ENCODE assay signal across 9 mouse cellular contexts in genomic region chr6:122522595-122522994, GRCm38 (mm10). TPM values are rescaled to one million over a fixed set of nuclear protein-coding genes. Genes with fewer than 3 reads are reported as not detected.
DNase-seq lines count a peak whose midpoint lies in the region; ATAC-seq and TF ChIP-seq lines count a peak whose summit lies in the region.
"Had no signal": no experiment of that assay in that cellular context is flagged by ENCODE, and none has a peak within 500 bp of the region (broad histone marks: within the 10 kb centered on the region; RNA-seq: fewer than 3 reads in every experiment).

No protein-coding gene starts in this region.

- no peaks in the 10 kb centered on the region for H3K9me3 ChIP-seq in forebrain, embryonic 15.5 days
- H3K9me3 ChIP-seq: limb, embryonic 15.5 days had no signal

- ATAC-seq in forebrain, embryonic 15.5 days (replicated peaks): peak; percentile 66; the same call in 1 of the 2 replicates

- WGBS in kidney, adult 2 months: 63% methylated on average over 9 of the region's 9 CpGs
- 70% methylated on average over 9 of the region's 9 CpGs for WGBS in forebrain, embryonic 15.5 days

- no peak overlapping the region for H3K9ac ChIP-seq in forebrain, embryonic 15.5 days (replicated peaks)
- H3K9ac ChIP-seq: limb, embryonic 15.5 days had no signal

- H3K36me3 ChIP-seq in kidney, adult 2 months (ENCODE audit: control insufficient read depth, insufficient read depth, low read length): no peaks in the 10 kb centered on the region
- H3K36me3 ChIP-seq in forebrain, embryonic 15.5 days: no peaks in the 10 kb centered on the region
- H3K36me3 ChIP-seq: limb, embryonic 15.5 days had no signal

- DNase-seq in kidney, adult 2 months: peak; percentile 49
- DNase-seq in kidney, adult 18-20 months: no peak
- peak; percentile 49 for DNase-seq in MN1 (ENCODE audit: low spot score)
- DNase-seq in lung, postnatal 10 days: peak; percentile 48
- DNase-seq in B cell, adult 2 months: no peak
- DNase-seq in adrenal gland, adult (ENCODE audit: inconsistent age in 2 of 2, low spot score in 1 of 2): no peak
- no peak for DNase-seq in thymus, postnatal 36 days

- no peaks in the 10 kb centered on the region for H3K4me1 ChIP-seq in kidney, adult 2 months (ENCODE audit: control insufficient read depth, insufficient read depth, low read length)
- H3K4me1 ChIP-seq in forebrain, embryonic 15.5 days: no peaks in the 10 kb centered on the region
- H3K4me1 ChIP-seq: limb, embryonic 15.5 days had no signal

- no peak for TF ChIP-seq POLR2A in kidney, adult 2 months (IDR thresholded peaks at IDR 0.05; ENCODE audit: low read depth, low read length)

- H3K27me3 ChIP-seq in kidney, adult 2 months (replicated peaks; ENCODE audit: control insufficient read depth, insufficient read depth, low read length): no peaks in the 10 kb centered on the region
- no peaks in the 10 kb centered on the region for H3K27me3 ChIP-seq in forebrain, embryonic 15.5 days
- H3K27me3 ChIP-seq: limb, embryonic 15.5 days had no signal

- TF ChIP-seq CTCF in kidney, adult 2 months (conservative IDR thresholded peaks at IDR 0.05; ENCODE audit: insufficient read depth, insufficient read length, low read depth, low read length): no peak

- no peak overlapping the region for H3K4me3 ChIP-seq in kidney, adult 2 months (ENCODE audit: insufficient read depth, low read depth, low read length)
- no peak overlapping the region for H3K4me3 ChIP-seq in forebrain, embryonic 15.5 days
- H3K4me3 ChIP-seq: limb, embryonic 15.5 days had no signal

- H3K27ac ChIP-seq in kidney, adult 2 months (ENCODE audit: insufficient read depth, low read depth, low read length): no peak overlapping the region
- no peak overlapping the region for H3K27ac ChIP-seq in forebrain, embryonic 15.5 days (replicated peaks)
- H3K27ac ChIP-seq: limb, embryonic 15.5 days had no signal

- 0 out of 2 replicates have a peak overlapping the region, but pooled peaks have one; percentile 8 for H3K4me2 ChIP-seq in forebrain, embryonic 15.5 days (replicated peaks)
- H3K4me2 ChIP-seq: limb, embryonic 15.5 days had no signal

RNA-seq across cellular contexts. Expression of gene Mfap5, which starts 16.9 kb away (rescaled TPM):
- polyA plus RNA-seq in kidney, adult 2 months (2012; rRNA removed): 16.8 and 20.5 TPM in 2 replicates
- 0.72 and 1.8 TPM in 2 replicates for polyA plus RNA-seq in forebrain, embryonic 15.5 days (2015; fragmentation: Nextera tagmentation; extraction: Ambion mirVana)

RNA-seq across cellular contexts. Expression of gene Rimklb, which starts 24.0 kb away (rescaled TPM):
- polyA plus RNA-seq in kidney, adult 2 months (2012; rRNA removed): 0.15 and 0.27 TPM in 2 replicates
- polyA plus RNA-seq in forebrain, embryonic 15.5 days (2015; fragmentation: Nextera tagmentation; extraction: Ambion mirVana): 98.3 and 106 TPM in 2 replicates

RNA-seq across cellular contexts. Expression of gene Aicda, which starts 31.0 kb away (rescaled TPM):
- not detected in 2 replicates for polyA plus RNA-seq in kidney, adult 2 months (2012; rRNA removed)
- polyA plus RNA-seq in forebrain, embryonic 15.5 days (2015; fragmentation: Nextera tagmentation; extraction: Ambion mirVana): 0.37 and 0.45 TPM in 2 replicates

Comparison
In these comparisons a context has a peak if more than half of its experiments do, and no peak if none do; other contexts are left out.
1. DNase-seq: peak in kidney, adult 2 months (single experiment), MN1 (single experiment) and lung, postnatal 10 days (single experiment); none in kidney, adult 18-20 months (single experiment), B cell, adult 2 months (0 of 2), adrenal gland, adult (0 of 2) and thymus, postnatal 36 days (0 of 2).
2. RNA of gene Rimklb, which starts 24.0 kb away (polyA plus RNA-seq): 98.3 to 106 TPM in forebrain, embryonic 15.5 days; 0.15 to 0.27 TPM in kidney, adult 2 months; every median in the first group is over 10 times any median in the second.